Mouse (Mus musculus) lung, postnatal 0 days (tissue): ENCODE results near the gene Pdcd5. TPM values are rescaled to one million over a fixed set of nuclear protein-coding genes. Genes with fewer than 3 reads are reported as not detected.
A peak's percentile ranks its signal among the peaks of the same experiment; 100 is the strongest.

Experiments used
- ATAC-seq: fragments of 200-750 bp; cut with Nextera tagmentation; 2 replicates; pipeline ENCODE4 v1.8.0; 2017; ENCODE audit warnings: moderate library complexity
- DNase-seq: peaks from one replicate; pipeline ENCODE4 v3.0.0-alpha.2; 2016; ENCODE audit warnings: low spot score
- H3K27ac ChIP-seq: fragments of 300-500 bp; sonication (generic); 2 replicates; pipeline ENCODE4 v1.5.1; 2014; ENCODE audit warnings: antibody characterized with exemption, mild to moderate bottlenecking, low read length, mixed read lengths
- H3K27me3 ChIP-seq: fragments of 300-500 bp; sonication (generic); replicated peaks from 2 replicates; pipeline ENCODE4 v1.6.1; 2014; ENCODE audit warnings: low read length, mixed read lengths; ENCODE audit not compliant: insufficient read depth
- H3K36me3 ChIP-seq: fragments of 300-500 bp; sonication (generic); 2 replicates; pipeline ENCODE4 v1.6.1; 2014; ENCODE audit warnings: low read length, mixed read lengths; ENCODE audit not compliant: insufficient read depth
- H3K4me1 ChIP-seq: fragments of 300-500 bp; sonication (generic); 2 replicates; pipeline ENCODE4 v1.6.1; 2014; ENCODE audit warnings: antibody characterized with exemption, low read depth, low read length, mixed read lengths; ENCODE audit not compliant: insufficient read depth
- H3K4me2 ChIP-seq: fragments of 300-500 bp; sonication (generic); replicated peaks from 2 replicates; pipeline ENCODE4 v1.6.1; 2014; ENCODE audit warnings: low read depth, mild to moderate bottlenecking, low read length, moderate library complexity, mixed read lengths
- H3K4me3 ChIP-seq: fragments of 300-500 bp; sonication (generic); 2 replicates; pipeline ENCODE4 v1.5.1; 2014; ENCODE audit warnings: low read depth, low read length
- H3K9ac ChIP-seq: fragments of 300-500 bp; sonication (generic); replicated peaks from 2 replicates; pipeline ENCODE4 v1.6.1; 2014; ENCODE audit warnings: low read depth, mild to moderate bottlenecking
- H3K9me3 ChIP-seq: fragments of 300-500 bp; sonication (generic); 2 replicates; pipeline ENCODE4 v1.6.1; 2016; ENCODE audit warnings: low read length, mixed read lengths
- CTCF ChIP-seq: IDR thresholded peaks from 2 replicates; pipeline ENCODE4 v1.5.1; 2016; ENCODE audit warnings: antibody characterized with exemption, mild to moderate bottlenecking
- EP300 ChIP-seq: IDR thresholded peaks from 2 replicates; pipeline ENCODE4 v1.6.1; 2016; ENCODE audit warnings: antibody characterized with exemption, mild to moderate bottlenecking, control low read depth
- WGBS: fragments of 180-500 bp; shearing (Covaris S2); extraction: QIAGEN DNeasy Blood & Tissue Kit; methylation state at CpG from one replicate; pipeline ENCODE4 v1.1.7; 2014; 5-methylcytosine and 5-hydroxymethylcytosine counted together
- polyA plus RNA-seq: library from polyadenylated mRNA; unstranded; fragments of >200 nt; fragmentation: Nextera tagmentation; extraction: Ambion mirVana; gene quantifications from 2 replicates; pipeline ENCODE4 v1.2.1, GENCODE M21; 2015

Pdcd5 gene
- polyA plus RNA-seq, 1 experiment from 2014 or later, result 169 TPM

DNA sequence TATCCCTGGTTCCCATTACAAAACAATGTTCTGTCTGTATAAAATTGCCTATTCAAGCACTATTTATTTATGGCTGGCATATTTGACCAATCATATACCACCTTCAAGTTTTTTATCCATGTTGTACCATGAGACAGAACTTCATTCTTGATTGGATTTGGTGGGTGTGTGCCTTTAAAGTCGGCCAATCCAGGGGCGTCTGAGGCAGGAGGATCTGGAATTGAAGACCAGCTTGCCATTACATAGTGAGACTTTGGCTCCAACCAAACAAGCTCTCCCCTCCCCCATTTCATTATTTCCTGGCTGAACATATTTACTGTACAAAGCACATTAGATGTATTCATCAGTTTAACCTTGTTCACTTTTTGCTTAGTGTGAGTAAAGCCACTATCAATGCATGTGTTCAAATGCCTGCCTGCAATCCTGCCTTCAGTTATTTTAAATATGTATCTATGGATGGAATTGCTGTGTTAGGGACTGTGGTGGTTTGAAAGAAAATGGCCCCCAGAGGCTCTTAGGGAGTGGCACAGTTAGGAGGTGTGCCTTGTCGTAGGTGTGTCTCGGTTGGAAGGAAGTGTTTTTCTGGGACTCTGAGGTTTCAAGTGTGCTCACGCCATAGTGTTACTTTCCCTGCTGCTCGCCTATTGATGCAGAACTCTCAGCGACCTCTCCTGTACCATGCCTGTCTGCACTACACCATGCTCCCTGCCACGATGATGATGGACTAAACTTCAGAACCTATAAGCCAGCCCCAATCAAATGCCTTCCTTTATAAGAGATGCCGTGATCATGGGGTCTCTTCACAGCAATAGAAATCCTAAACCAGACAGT, 1.1 kb upstream of the Pdcd5 start:
- Histone ChIP-seq H3K4me1 (no peaks in the 10 kb centered on the region), H3K9me3 (no peaks in the 10 kb centered on the region), H3K27me3 (no peaks in the 10 kb centered on the region), H3K4me2 (no peak overlapping the region), H3K9ac (no peak overlapping the region), H3K27ac (no peak overlapping the region), H3K36me3 (0 out of 2 replicates have a peak, but pooled peaks cover 3% of the 10 kb centered on the region), H3K4me3 (no peak overlapping the region)
- DNase-seq (no peak), ATAC-seq (no peak)
- TF ChIP-seq CTCF (no peak), EP300 (no peak)
- WGBS, result 64% methylated on average over 9 of the region's 9 CpGs

DNA sequence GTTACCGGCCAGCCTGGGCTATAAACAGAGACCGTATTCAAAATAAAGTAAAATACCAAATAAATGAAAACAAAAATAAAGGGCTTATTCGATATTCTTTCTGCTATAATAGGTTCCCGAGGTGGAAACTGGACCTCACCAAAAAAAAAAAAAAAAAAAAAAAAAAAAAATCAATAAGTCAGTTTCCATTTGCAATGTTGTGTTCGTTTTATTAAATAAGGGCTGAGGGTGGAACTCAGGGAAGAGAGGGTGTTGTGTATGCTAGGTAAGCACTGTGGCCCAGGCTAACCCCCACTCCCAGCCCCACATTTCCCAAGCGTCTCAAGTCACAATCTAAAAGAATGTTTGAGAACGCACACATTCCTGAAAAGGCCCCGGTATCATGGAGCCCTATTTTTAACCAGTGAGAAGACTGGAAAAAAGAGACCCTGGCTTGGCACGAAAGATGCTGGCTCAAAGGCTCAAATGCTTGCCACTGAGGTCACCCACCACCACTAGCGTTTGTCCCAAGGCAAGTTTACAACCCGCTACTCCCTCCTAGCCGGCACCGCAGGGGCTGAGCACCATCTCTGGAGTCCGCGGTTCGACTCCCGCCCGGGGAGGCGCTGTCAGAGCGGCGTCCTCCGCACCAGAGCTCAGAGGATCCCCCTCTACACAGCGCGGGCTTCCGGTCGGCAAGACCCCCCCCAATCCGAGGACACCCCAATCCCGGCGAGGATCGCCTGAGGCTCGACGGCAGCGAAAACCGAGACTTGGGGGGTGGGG, 822 bp downstream of the Pdcd5 start:
- ATAC-seq (peak; percentile 38), DNase-seq (peak; percentile 59)
- Histone ChIP-seq H3K9me3 (no peaks in the 10 kb centered on the region), H3K27ac (peak overlapping the region; percentile 77), H3K4me3 (peak overlapping the region; percentile 91), H3K9ac (peak overlapping the region; percentile 89), H3K4me1 (no peaks in the 10 kb centered on the region), H3K4me2 (peak overlapping the region; percentile 83), H3K36me3 (peaks cover 10% of the 10 kb centered on the region; the same call in 1 of the 2 replicates), H3K27me3 (no peaks in the 10 kb centered on the region)
- 9% methylated on average over 31 of the region's 34 CpGs for WGBS
- TF ChIP-seq EP300 (no peak), CTCF (peak; percentile 16; the same call in 1 of the 2 replicates)

DNA sequence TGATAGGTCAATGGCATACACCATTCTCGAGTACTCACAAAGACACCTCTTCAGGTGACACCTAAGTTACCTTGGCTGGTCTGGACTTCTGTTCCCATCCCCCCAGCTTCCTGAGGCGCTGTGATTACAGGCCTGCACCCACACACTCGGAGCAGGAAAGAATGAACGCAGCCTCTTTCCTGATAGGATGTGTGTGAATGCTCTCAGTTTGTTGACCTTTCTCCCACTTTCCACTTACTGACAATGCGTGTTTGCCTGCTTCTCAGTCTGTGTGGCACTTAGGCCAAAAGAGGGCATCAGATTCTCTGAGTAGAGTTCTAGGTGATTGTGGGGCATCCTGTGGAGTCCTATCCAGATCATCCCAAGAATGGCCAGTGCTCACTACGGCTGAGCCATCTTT, 7.2 kb downstream of the Pdcd5 start:
- Histone ChIP-seq H3K27me3 (no peaks in the 10 kb centered on the region), H3K9ac (no peak overlapping the region), H3K36me3 (peaks cover 27% of the 10 kb centered on the region; the same call in 1 of the 2 replicates), H3K4me2 (no peak overlapping the region), H3K9me3 (no peaks in the 10 kb centered on the region), H3K4me3 (no peak overlapping the region), H3K4me1 (no peaks in the 10 kb centered on the region), H3K27ac (no peak overlapping the region)
- DNase-seq (no peak), ATAC-seq (no peak)
- 40% methylated on average over 6 of the region's 6 CpGs for WGBS
- TF ChIP-seq EP300 (no peak), CTCF (no peak)

DNA sequence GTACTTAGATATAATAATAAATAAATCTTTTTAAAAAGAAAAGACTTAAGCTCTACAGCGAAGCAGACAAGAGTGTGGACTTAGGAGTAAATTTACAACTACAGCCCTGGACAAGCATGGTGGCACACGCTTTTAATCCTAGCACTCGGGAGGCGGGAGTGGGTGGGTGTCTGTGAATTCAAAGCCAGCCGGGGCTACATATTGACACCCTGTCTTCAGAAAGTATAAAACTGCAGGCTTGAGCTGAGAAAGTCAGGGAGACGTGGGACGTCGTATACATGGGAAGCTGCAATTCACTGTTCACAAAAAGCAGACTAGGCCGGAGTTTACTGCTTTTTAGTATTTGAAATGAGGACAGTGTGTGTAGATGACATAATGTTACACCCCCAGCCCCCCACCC, 10.4 kb downstream of the Pdcd5 start:
- 94% methylated on average over 9 of the region's 9 CpGs for WGBS
- no peak for DNase-seq
- no peak for ATAC-seq
- no peaks in the 10 kb centered on the region for H3K27me3 ChIP-seq
- no peak overlapping the region for H3K4me3 ChIP-seq
- TF ChIP-seq EP300, result no peak
- no peak for TF ChIP-seq CTCF
- no peak overlapping the region for H3K27ac ChIP-seq
- H3K4me1 ChIP-seq, result no peaks in the 10 kb centered on the region
- no peak overlapping the region for H3K4me2 ChIP-seq
- H3K9me3 ChIP-seq, result no peaks in the 10 kb centered on the region
- peaks cover 22% of the 10 kb centered on the region; the same call in 1 of the 2 replicates for H3K36me3 ChIP-seq
- H3K9ac ChIP-seq, result no peak overlapping the region

DNA sequence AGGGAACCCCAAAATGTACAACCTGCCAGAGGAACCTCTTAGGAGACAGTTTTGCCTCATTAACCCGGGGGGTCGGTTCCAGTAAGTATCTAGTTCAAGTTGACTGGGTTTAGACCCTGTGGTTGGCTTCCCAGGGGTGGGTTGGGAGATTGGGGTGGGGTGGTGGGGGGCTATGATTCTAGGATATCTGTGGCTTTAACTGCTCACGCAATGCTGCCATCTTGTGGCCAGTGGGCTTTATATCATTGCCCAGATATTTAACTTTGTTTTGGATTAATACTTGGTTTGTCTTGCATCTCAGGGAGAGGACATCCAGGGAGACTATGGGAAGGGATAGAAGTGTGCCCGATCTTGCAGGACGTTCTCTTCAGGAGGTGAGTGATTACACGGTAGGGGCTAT, 11.1 kb downstream of the Pdcd5 start:
- Histone ChIP-seq H3K27ac (no peak overlapping the region), H3K4me3 (no peak overlapping the region), H3K9me3 (no peaks in the 10 kb centered on the region), H3K27me3 (no peaks in the 10 kb centered on the region), H3K36me3 (peaks cover 19% of the 10 kb centered on the region; the same call in 1 of the 2 replicates), H3K9ac (no peak overlapping the region), H3K4me1 (no peaks in the 10 kb centered on the region), H3K4me2 (no peak overlapping the region)
- DNase-seq (peak; percentile 31), ATAC-seq (no peak)
- no peak for TF ChIP-seq EP300
- peak; percentile 68 for TF ChIP-seq CTCF
- 55% methylated on average over 6 of the region's 6 CpGs for WGBS

DNA sequence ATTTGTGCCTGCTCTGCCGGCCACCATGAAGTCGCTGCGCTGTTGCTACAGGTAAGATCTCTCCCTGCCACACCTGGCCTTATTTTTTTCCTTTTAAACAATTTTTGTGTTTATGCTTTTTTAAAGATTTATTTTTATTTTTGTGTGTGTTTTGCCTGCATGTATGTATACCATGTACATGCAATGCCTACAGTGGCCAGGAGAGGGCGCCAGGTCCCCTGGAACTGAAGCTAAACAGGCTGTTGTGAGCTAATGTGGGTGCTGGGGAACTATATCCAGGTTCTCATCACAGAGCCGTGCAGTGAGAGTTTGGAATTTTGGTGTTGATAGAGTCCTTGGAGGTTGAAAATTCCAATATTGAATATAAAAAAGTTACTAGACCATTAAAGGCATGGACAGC, 18.8 kb downstream of the Pdcd5 start:
- no peaks in the 10 kb centered on the region for H3K27me3 ChIP-seq
- peaks cover 24% of the 10 kb centered on the region; the same call in 1 of the 2 replicates for H3K36me3 ChIP-seq
- H3K4me2 ChIP-seq, result no peak overlapping the region
- no peak overlapping the region for H3K27ac ChIP-seq
- H3K9ac ChIP-seq, result no peak overlapping the region
- TF ChIP-seq EP300 (no peak), CTCF (peak; percentile 78)
- H3K4me1 ChIP-seq, result no peaks in the 10 kb centered on the region
- no peaks in the 10 kb centered on the region for H3K9me3 ChIP-seq
- DNase-seq, result no peak
- 75% methylated on average over 5 of the region's 5 CpGs for WGBS
- no peak overlapping the region for H3K4me3 ChIP-seq
- ATAC-seq, result no peak
